Mouse (Mus musculus) ES-E14 (cell line): ENCODE measurements at regions not wholly inside any gene's neighbourhood (a gene's known extent, or its start where the extent isn't known, plus 50 kb on each side); places are given as distances from the start of the nearest gene placed in this dataset.

ENCODE experiments used
- CHD2 ChIP-seq: IDR thresholded peaks from 2 replicates; pipeline ENCODE4 v1.6.1; 2014; ENCODE audit warnings: mild to moderate bottlenecking, low read depth, low read length, inconsistent platforms
- HCFC1 ChIP-seq: IDR thresholded peaks from 2 replicates; pipeline ENCODE4 v1.6.1; 2012; ENCODE audit warnings: low read length, inconsistent platforms, borderline replicate concordance; ENCODE audit not compliant: insufficient read depth
- MAFK ChIP-seq: IDR thresholded peaks from 2 replicates; pipeline ENCODE4 v1.6.1; 2014; ENCODE audit warnings: mild to moderate bottlenecking, low read depth, low read length, inconsistent platforms; ENCODE audit not compliant: insufficient read depth
- ZNF384 ChIP-seq: IDR thresholded peaks from 2 replicates; pipeline ENCODE4 v1.6.1; 2012; ENCODE audit warnings: low read depth, low read length, inconsistent platforms

- TF ChIP-seq HCFC1 (no peak), ZNF384 (no peak), MAFK (no peak), CHD2 (no peak)
Measured at GRCm38 (mm10) chr11:32113118-32113826, 86.8 kb downstream of the Il9r start.
